Mouse (Mus musculus): ENCODE results near the gene Tuba4a.

Gene Tuba4a

GRCm38 (mm10) chr1:75211141-75211708 lies 8.4 kb downstream of the Tuba4a start:
- DNase-seq (ENCODE audit: low spot score) = no peak

- peak; percentile 97 for DNase-seq (ENCODE audit: low spot score)
These were observed 9.3 kb downstream of the Tuba4a start, which contains the start of the genes Glb1l and Stk16 for GRCm38 (mm10) chr1:75210136-75211087. Gene Glb1l, minus strand, starts transcription at chr1:75210813. Gene Stk16, plus strand, starts transcription at chr1:75210838.

- DNase-seq (ENCODE audit: low spot score) = peak; percentile 51
These were observed 10.5 kb downstream of the Tuba4a start for GRCm38 (mm10) chr1:75208967-75209678.

- DNase-seq (ENCODE audit: low spot score) = no peak
These were observed 18.4 kb downstream of the Tuba4a start for GRCm38 (mm10) chr1:75201236-75201635.

GRCm38 (mm10) chr1:75192452-75192851 lies 27.2 kb downstream of the Tuba4a start:
- DNase-seq (ENCODE audit: low spot score) = peak; percentile 29

- DNase-seq (ENCODE audit: low spot score) = peak; percentile 84
These were observed 27.9 kb downstream of the Tuba4a start, which contains the start of the genes Ankzf1 and Atg9a for GRCm38 (mm10) chr1:75191622-75192402. Gene Ankzf1, plus strand, starts transcription at chr1:75192151. Gene Atg9a, minus strand, starts transcription at chr1:75192196.

GRCm38 (mm10) chr1:75191258-75191621 lies 28.4 kb downstream of the Tuba4a start:
- DNase-seq (ENCODE audit: low spot score) = no peak

GRCm38 (mm10) chr1:75190577-75190976 lies 29.1 kb downstream of the Tuba4a start:
- no peak for DNase-seq (ENCODE audit: low spot score)

GRCm38 (mm10) chr1:75187914-75188483 lies 31.7 kb downstream of the Tuba4a start:
- no peak for DNase-seq (ENCODE audit: low spot score)

- DNase-seq (ENCODE audit: low spot score) = no peak
These were observed 32.5 kb downstream of the Tuba4a start for GRCm38 (mm10) chr1:75187126-75187525.

- DNase-seq (ENCODE audit: low spot score) = no peak
These were observed 34.2 kb downstream of the Tuba4a start for GRCm38 (mm10) chr1:75185495-75185894.

GRCm38 (mm10) chr1:75182160-75182559 lies 37.5 kb downstream of the Tuba4a start:
- DNase-seq (ENCODE audit: low spot score) = no peak

GRCm38 (mm10) chr1:75181377-75181870 lies 38.2 kb downstream of the Tuba4a start:
- no peak for DNase-seq (ENCODE audit: low spot score)

- DNase-seq (ENCODE audit: low spot score) = no peak
These were observed 38.9 kb downstream of the Tuba4a start for GRCm38 (mm10) chr1:75180741-75181140.

GRCm38 (mm10) chr1:75180105-75180590 lies 39.5 kb downstream of the Tuba4a start, which contains the start of gene Abcb6:
Gene Abcb6, minus strand, starts transcription at chr1:75180392.
- peak; percentile 69 for DNase-seq (ENCODE audit: low spot score)

GRCm38 (mm10) chr1:75179334-75180104 lies 40.1 kb downstream of the Tuba4a start:
- peak; percentile 26 for DNase-seq (ENCODE audit: low spot score)

- peak; percentile 94 for DNase-seq (ENCODE audit: low spot score)
These were observed 50.9 kb downstream of the Tuba4a start, which contains the start of gene Zfand2b for GRCm38 (mm10) chr1:75168472-75169464. Gene Zfand2b, plus strand, starts transcription at chr1:75168646.

- no peak for DNase-seq (ENCODE audit: low spot score)
These were observed 51.6 kb downstream of the Tuba4a start for GRCm38 (mm10) chr1:75168093-75168471.
